Mouse (Mus musculus) kidney, adult 9 months (tissue): ENCODE measurements at regions not wholly inside any gene's neighbourhood (a gene's known extent, or its start where the extent isn't known, plus 50 kb on each side); places are given as distances from the start of the nearest gene placed in this dataset.

Experiments used
- DNase-seq: peaks from one replicate; pipeline ENCODE4 v3.0.0; 2022

GRCm38 (mm10) chr14:68783216-68783615, 510.9 kb downstream of the Synb start:
- DNase-seq: no peak

GRCm38 (mm10) chr14:68770411-68770810, 523.7 kb downstream of the Synb start:
- peak; percentile 1 for DNase-seq

DNA sequence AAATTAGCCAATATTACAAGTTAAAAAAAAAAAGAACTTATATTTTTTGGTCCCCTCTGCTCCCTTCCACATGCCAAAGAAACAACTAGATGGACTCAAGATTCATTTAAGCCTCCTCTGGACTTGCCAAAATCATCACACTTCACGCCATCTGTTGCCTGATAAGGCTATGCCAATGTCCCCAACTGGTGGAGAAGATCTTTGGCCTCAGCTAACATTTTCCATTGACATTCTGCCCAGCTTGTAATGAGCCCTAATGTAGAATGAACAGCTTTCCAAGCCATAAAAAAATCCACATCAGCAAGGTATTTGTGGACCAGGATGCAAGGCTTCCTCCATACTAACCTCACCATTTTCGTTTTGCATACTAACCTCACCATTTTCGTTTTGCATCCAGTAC, 531.2 kb downstream of the Synb start:
- DNase-seq: no peak

- DNase-seq: no peak
Observed at GRCm38 (mm10) chr14:68744661-68745060, 549.4 kb downstream of the Synb start.

DNA sequence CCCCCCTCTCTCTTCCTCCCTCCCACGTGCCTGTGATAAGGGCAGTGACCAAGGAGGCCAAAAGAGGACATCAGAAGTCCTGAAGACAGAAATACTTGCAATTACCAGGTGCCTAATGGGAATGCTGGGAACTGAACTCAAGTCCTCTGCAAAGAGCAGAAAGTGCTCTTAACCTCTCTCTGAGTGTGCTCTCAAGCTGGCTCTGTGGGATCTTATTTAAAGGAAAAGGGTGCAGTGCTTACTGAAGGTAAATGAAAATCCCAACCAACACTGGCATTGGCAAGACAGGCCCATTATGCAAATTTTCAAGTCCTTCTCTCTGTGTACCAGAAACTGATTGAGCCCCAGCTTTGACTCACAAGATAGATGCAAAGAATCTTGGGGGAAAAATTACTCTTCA, 555.6 kb downstream of the Synb start:
- no peak for DNase-seq

GRCm38 (mm10) chr14:68735756-68736155, 558.3 kb downstream of the Synb start:
- peak; percentile 69 for DNase-seq

DNA sequence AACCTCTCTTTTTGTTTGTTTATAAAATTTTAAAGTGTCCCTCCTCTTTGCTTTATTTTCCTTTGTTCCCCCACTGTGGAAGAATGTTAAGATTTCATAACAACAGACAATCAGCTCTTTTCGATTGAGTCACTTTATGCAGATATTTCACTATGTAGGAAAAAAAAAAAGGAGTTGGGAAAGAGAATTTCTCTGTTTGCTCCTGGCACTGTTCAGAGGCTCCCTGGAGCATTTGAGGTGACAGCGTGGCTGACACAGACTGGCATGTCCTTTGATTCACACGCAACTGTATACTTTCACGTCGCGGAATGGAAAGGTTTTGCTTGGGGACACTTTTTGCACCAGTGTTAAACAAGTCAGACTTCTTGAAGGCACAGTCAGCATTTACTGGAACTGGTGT, 572.9 kb downstream of the Synb start:
- no peak for DNase-seq

DNA sequence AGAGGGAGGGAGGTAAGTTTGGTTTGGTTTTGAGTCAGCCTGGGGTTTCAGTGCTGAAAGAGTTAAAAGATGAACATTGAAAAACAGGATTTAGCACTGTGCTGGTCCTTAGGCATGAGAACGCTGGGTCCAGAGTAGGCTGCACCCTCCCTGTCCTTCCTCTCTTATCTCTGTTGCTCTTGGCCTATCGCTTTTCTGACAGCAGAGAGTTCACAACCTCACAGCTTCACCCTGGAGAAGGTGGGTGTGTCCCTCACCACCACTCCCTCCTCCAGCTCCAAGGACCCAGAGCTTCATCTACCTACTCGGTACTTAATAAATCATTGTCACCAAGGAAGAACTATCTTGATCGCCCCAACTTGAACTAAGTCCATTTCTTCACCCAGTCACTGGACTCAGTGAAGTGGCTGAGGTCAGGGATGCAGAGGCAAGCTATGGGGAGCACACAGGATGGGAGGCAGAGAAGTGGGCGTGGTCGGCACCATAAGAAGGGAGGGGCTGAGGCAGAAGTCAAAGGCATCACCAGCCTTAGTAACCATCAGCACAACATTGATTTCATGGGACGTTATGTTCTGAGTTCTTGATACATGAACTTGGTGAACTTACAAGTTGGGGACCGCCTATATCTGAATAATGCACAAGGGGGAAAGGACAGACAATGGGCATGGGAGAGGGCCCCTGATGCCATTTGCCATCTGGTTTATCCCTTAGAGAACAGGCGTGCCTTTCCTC, 574.5 kb downstream of the Synb start:
- no peak for DNase-seq

- DNase-seq: no peak
Observed at GRCm38 (mm10) chr14:68718846-68719245, 575.3 kb downstream of the Synb start.
